Mouse (Mus musculus): ENCODE measurements around the gene Aldh6a1. TPM values are rescaled to one million over a fixed set of nuclear protein-coding genes. Genes with fewer than 3 reads are reported as not detected.

The Aldh6a1 gene
- polyA plus RNA-seq, 1 experiment: 27.3 TPM

DNA sequence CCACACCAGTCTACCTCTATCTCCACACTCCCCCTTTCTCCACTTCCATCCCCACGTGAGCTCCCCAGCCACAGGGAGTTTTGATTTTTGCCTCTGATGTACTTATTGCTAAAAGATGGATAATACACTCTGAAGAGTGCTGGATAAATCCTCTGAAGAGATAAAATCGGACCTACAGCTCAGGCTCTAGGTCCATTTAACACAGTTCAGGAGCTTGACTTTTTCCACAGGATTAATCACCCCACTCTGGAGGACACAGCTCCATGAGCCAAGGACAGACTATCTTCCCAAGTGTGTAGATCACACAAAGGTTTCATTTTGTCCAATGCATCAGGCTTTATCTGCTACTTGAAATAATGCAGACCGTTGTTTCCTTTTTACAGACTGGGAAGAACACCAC is 50.7 kb downstream of the Aldh6a1 start:
- no peak for DNase-seq
- WGBS: 81% methylated on average over 3 of the region's 3 CpGs
- no peak for TF ChIP-seq POLR2A (IDR thresholded peaks at IDR 0.05; ENCODE audit: borderline replicate concordance, extremely low read depth, low read depth, low read length)
- no peak for TF ChIP-seq CTCF (IDR thresholded peaks at IDR 0.05; ENCODE audit: insufficient read depth, low read length)
- Histone ChIP-seq H3K4me3 (replicated peaks; ENCODE audit: extremely low read depth, low read depth, low read length) (no peak overlapping the region), H3K4me1 (ENCODE audit: control insufficient read depth, insufficient read depth, low read length) (no peaks in the 10 kb centered on the region)

DNA sequence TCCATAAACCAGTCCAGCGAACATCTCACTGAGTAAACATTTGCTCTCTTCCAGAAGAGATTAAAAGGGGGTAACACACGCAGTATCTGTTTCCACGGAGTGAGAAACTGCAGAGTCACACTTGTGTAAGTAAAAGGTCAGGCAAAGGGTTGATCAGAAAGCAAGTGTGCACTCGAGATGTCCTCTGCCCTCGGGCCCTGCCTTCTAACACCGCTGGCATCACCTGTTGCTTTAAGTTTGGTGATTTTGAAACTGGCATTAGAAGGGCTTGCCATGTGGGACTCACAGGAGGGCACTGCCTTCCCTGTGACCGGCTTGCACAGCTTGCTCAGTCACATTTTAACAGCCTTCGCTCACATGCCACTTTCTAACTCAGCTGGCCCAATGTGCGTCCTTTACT is 51.1 kb downstream of the Aldh6a1 start:
- Histone ChIP-seq H3K4me1 (ENCODE audit: control insufficient read depth, insufficient read depth, low read length) (no peaks in the 10 kb centered on the region), H3K4me3 (replicated peaks; ENCODE audit: extremely low read depth, low read depth, low read length) (no peak overlapping the region)
- TF ChIP-seq POLR2A (IDR thresholded peaks at IDR 0.05; ENCODE audit: borderline replicate concordance, extremely low read depth, low read depth, low read length): no peak
- no peak for TF ChIP-seq CTCF (IDR thresholded peaks at IDR 0.05; ENCODE audit: insufficient read depth, low read length)
- WGBS: 67% methylated on average over 9 of the region's 9 CpGs
- no peak for DNase-seq

DNA sequence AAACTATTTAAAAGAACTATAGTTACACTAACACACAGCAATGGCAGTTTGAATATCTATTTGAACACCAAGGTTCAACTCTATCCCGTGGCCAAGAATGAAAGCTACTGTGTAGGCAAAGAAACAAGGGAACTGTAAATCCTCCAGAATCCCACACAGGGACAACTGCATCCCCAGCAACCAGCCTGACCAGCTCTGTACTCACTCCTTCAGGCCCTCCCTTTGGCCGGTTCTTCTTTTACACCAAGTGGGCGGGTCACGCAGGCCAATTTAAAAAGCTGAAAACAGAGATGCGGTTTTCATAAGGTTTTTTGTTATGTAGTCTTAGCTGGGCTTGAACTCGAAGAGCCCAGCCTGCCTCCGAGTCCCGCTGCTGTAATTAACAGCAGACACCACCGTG is 51.7 kb downstream of the Aldh6a1 start:
- Histone ChIP-seq H3K4me1 (ENCODE audit: control insufficient read depth, insufficient read depth, low read length) (no peaks in the 10 kb centered on the region), H3K4me3 (replicated peaks; ENCODE audit: extremely low read depth, low read depth, low read length) (no peak overlapping the region)
- no peak for DNase-seq
- 74% methylated on average over 9 of the region's 9 CpGs for WGBS
- no peak for TF ChIP-seq POLR2A (IDR thresholded peaks at IDR 0.05; ENCODE audit: borderline replicate concordance, extremely low read depth, low read depth, low read length)
- no peak for TF ChIP-seq CTCF (IDR thresholded peaks at IDR 0.05; ENCODE audit: insufficient read depth, low read length)

DNA sequence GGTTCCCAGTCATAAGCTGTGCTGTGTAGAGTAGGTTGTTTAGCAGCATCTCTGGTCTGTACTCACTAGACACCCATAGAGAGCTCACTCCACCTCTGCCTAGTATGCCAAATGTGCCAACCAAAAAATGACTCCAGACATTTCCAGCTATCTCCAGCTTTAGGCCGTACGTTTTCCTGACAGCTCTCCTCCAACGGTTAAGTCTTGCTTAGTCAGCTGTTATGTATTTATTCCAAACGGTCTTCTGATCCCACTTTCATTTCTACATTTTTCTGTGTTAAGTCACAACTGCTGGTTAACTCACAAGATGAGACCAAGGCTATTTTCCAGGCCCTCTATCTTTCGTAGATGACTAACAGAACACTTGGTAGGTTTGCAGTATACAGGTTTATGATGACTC is 52.2 kb downstream of the Aldh6a1 start:
- 78% methylated on average over 5 of the region's 5 CpGs for WGBS
- DNase-seq: no peak
- TF ChIP-seq CTCF (IDR thresholded peaks at IDR 0.05; ENCODE audit: insufficient read depth, low read length) (no peak), POLR2A (IDR thresholded peaks at IDR 0.05; ENCODE audit: borderline replicate concordance, extremely low read depth, low read depth, low read length) (no peak)
- Histone ChIP-seq H3K4me3 (replicated peaks; ENCODE audit: extremely low read depth, low read depth, low read length) (no peak overlapping the region), H3K4me1 (ENCODE audit: control insufficient read depth, insufficient read depth, low read length) (no peaks in the 10 kb centered on the region)

DNA sequence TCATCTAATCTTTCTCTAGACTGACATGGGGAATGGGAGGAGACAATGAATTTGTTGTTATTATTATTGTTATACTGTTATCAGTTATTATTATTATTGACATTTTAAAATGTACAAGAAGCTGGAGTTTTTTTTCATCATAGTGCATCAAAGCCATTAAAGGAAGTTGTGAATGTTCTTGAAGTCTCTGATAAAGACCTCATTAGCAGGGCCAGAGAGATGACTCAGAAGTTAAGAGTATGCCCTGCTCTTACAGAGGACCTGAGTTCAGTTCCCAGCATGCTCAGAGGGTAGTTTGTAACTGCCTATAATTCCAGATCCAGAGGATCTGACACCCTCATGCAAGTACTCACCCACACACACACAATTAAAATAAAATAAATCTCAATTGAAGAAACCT is 53.1 kb downstream of the Aldh6a1 start:
- DNase-seq: no peak
- Histone ChIP-seq H3K4me1 (ENCODE audit: control insufficient read depth, insufficient read depth, low read length) (no peaks in the 10 kb centered on the region), H3K4me3 (replicated peaks; ENCODE audit: extremely low read depth, low read depth, low read length) (no peak overlapping the region)
- TF ChIP-seq CTCF (IDR thresholded peaks at IDR 0.05; ENCODE audit: insufficient read depth, low read length) (no peak), POLR2A (IDR thresholded peaks at IDR 0.05; ENCODE audit: borderline replicate concordance, extremely low read depth, low read depth, low read length) (no peak)

DNA sequence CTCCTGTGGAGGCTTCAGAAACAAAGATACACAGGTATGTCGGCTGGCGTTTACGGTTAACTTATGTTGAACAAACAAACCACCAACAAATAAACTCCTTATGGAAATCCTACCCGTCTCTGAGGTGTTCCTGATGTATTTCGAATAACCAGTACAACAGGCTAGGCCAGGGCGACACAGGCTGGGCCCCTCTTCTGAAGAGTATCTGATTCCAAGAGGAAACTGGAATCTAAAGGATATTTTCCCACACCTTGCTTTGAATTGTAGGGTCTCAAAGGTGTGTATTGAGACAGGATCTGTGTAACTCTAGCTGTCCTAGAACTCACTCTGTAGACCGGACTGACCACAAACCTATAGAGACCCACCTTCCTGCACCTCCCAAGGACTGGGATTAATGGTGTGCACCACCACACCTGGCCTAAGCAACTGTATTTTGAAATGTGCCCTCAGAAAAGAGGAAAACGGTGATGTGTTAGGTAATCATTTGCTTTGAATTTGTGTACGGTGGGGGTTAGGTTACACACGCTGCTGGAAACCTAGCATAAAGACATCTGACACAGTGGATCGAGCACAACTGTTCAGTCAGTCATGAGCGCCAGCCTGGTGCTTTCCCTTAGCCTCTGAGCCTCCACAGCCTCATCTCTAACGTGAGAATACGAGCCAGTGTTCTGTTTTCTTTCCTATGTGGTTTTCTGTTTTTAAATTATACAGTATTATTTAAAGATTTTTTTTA is 53.7 kb downstream of the Aldh6a1 start:
- H3K4me1 ChIP-seq (ENCODE audit: control insufficient read depth, insufficient read depth, low read length): no peaks in the 10 kb centered on the region
- WGBS: 85% methylated on average over 14 of the region's 14 CpGs
- TF ChIP-seq POLR2A (IDR thresholded peaks at IDR 0.05; ENCODE audit: borderline replicate concordance, extremely low read depth, low read depth, low read length) (no peak), CTCF (IDR thresholded peaks at IDR 0.05; ENCODE audit: insufficient read depth, low read length) (no peak)
- no peak overlapping the region for H3K4me3 ChIP-seq (replicated peaks; ENCODE audit: extremely low read depth, low read depth, low read length)
- no peak for DNase-seq

DNA sequence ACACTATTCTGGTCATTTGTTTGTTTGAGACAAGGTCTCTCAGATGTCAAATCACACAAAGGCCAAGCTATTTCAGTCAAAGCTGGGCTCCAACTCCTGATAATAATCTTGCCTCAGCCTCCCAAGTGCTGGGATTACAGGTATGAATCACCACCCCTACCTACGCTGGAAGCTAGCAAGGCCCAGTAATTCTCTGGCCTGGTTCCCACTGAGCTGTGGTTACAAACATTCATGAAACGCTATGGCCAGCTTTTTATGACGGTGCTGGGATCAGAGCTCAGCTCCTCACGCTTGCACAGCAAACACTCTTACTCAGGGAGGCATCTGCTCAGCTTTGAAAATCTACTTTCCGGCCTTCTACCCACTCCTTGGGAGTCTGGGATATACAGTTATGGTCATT is 57.0 kb downstream of the Aldh6a1 start:
- Histone ChIP-seq H3K4me3 (replicated peaks; ENCODE audit: extremely low read depth, low read depth, low read length) (no peak overlapping the region), H3K4me1 (ENCODE audit: control insufficient read depth, insufficient read depth, low read length) (no peaks in the 10 kb centered on the region)
- TF ChIP-seq POLR2A (IDR thresholded peaks at IDR 0.05; ENCODE audit: borderline replicate concordance, extremely low read depth, low read depth, low read length): no peak
- no peak for TF ChIP-seq CTCF (IDR thresholded peaks at IDR 0.05; ENCODE audit: insufficient read depth, low read length)
- 83% methylated on average over 5 of the region's 5 CpGs for WGBS
- DNase-seq: no peak

DNA sequence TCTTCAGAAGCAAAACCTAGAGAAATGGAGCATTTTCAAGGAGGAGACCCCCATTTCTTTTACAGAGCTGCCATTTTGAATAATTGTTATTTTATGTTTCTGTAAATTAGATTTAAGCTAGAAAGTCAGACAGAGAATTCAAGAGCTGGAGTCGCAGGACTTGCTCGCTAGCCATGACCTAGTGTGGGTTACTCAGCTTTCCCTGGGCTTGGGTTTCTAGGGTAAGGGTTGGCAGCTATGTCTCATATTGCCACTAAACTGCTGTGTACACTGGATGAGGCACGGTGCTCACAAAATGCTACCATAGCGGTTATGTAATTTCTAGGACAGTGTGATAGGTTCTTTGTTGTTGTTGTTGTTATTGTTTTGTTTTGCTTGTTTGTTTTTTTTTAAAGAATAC is 58.1 kb downstream of the Aldh6a1 start:
- TF ChIP-seq CTCF (IDR thresholded peaks at IDR 0.05; ENCODE audit: insufficient read depth, low read length) (no peak), POLR2A (IDR thresholded peaks at IDR 0.05; ENCODE audit: borderline replicate concordance, extremely low read depth, low read depth, low read length) (no peak)
- Histone ChIP-seq H3K4me1 (ENCODE audit: control insufficient read depth, insufficient read depth, low read length) (peaks cover 5% of the 10 kb centered on the region; the same call in 1 of the 2 replicates), H3K4me3 (replicated peaks; ENCODE audit: extremely low read depth, low read depth, low read length) (no peak overlapping the region)
- 94% methylated on average over 4 of the region's 4 CpGs for WGBS
- no peak for DNase-seq

DNA sequence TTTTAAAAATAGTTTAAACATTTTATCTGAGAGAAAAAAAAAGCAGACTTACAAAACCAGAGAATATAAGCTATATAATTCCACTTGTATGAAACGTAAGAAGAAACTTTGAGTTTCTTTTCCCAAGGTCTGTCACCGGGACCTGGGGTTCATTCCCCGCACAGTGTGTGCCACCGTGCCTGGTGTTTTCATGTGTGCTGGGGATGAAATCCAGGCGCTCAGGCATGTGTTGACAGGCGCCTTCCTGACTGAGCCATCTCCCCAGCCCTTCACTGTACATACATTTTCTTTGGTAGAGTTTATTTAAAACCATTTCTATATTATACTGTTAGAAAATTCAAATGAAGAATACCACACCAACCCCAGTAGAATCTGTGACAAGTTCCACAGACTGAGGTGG is 60.5 kb downstream of the Aldh6a1 start:
- no peak for DNase-seq
- 83% methylated on average over 6 of the region's 6 CpGs for WGBS
- TF ChIP-seq POLR2A (IDR thresholded peaks at IDR 0.05; ENCODE audit: borderline replicate concordance, extremely low read depth, low read depth, low read length): no peak
- TF ChIP-seq CTCF (IDR thresholded peaks at IDR 0.05; ENCODE audit: insufficient read depth, low read length): no peak

DNA sequence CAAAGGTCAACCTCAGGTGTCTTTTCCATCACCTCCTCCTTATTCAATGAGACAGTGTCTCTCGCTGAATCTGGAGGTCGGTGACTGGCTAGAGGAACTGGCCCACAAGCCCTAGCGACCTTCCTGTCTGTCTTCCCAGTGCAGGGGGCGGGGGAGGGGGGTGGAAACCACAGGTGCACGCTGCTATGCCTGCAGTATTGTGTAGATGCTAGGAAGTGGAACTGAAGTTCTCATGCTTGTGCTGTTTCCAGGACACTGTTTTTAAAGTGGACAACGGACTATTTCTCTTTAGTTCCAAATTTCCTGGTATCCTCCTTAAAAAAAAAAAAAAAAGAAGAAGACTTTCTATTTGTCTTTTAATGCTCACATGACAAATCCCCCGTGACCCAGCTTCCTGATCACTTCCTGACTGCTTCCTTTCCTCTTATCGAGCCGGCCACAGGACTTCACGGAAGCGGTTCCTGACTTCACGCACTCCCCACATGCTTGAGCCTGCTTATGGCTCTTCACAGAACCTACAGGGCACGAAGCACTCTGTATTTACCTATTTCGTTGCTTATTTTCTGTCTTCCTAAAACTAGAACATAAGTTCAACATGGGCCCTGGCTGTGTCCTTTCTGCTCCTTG is 61.9 kb downstream of the Aldh6a1 start:
- TF ChIP-seq POLR2A (IDR thresholded peaks at IDR 0.05; ENCODE audit: borderline replicate concordance, extremely low read depth, low read depth, low read length): no peak
- TF ChIP-seq CTCF (IDR thresholded peaks at IDR 0.05; ENCODE audit: insufficient read depth, low read length): no peak
- peak overlapping the region; percentile 8 for H3K4me3 ChIP-seq (replicated peaks; ENCODE audit: extremely low read depth, low read depth, low read length)
- H3K4me1 ChIP-seq (ENCODE audit: control insufficient read depth, insufficient read depth, low read length): peaks cover 11% of the 10 kb centered on the region
- 41% methylated on average over 14 of the region's 14 CpGs for WGBS
- no peak for DNase-seq

More for the DNA sequence above, 60.5 kb downstream of the Aldh6a1 start:
- Histone ChIP-seq H3K4me3 (replicated peaks; ENCODE audit: extremely low read depth, low read depth, low read length) (no peak overlapping the region), H3K4me1 (ENCODE audit: control insufficient read depth, insufficient read depth, low read length) (peaks cover 5% of the 10 kb centered on the region; the same call in 1 of the 2 replicates)
